Mouse (Mus musculus) kidney, embryonic 14.5 days (tissue): ENCODE results near the gene Ctf2. TPM values are rescaled to one million over a fixed set of nuclear protein-coding genes. Genes with fewer than 3 reads are reported as not detected.

Source experiments
- ATAC-seq: fragments of 200-750 bp; cut with Nextera tagmentation; 2 replicates; pipeline ENCODE4 v1.8.0; 2017; ENCODE audit warnings: moderate number of reproducible peaks, mild to moderate bottlenecking, moderate TSS enrichment, moderate library complexity; ENCODE audit not compliant: low FRiP score, low TSS enrichment
- H3K27ac ChIP-seq: fragments of 300-500 bp; sonication (generic); 2 replicates; pipeline ENCODE4 v1.5.1; 2014; ENCODE audit warnings: low read depth, mild to moderate bottlenecking, low read length, moderate library complexity, mixed read lengths
- H3K27me3 ChIP-seq: fragments of 300-500 bp; sonication (generic); 2 replicates; pipeline ENCODE4 v1.6.1; 2014; ENCODE audit warnings: mild to moderate bottlenecking, low read length; ENCODE audit not compliant: control insufficient read depth, insufficient read depth
- H3K36me3 ChIP-seq: fragments of 300-500 bp; sonication (generic); 2 replicates; pipeline ENCODE4 v1.6.1; 2014; ENCODE audit warnings: low read length, mixed read lengths; ENCODE audit not compliant: control insufficient read depth, insufficient read depth
- H3K4me1 ChIP-seq: fragments of 300-500 bp; sonication (generic); 2 replicates; pipeline ENCODE4 v1.6.1; 2014; ENCODE audit warnings: low read length, mixed read lengths; ENCODE audit not compliant: control insufficient read depth, insufficient read depth
- H3K4me2 ChIP-seq: fragments of 300-500 bp; sonication (generic); replicated peaks from 2 replicates; pipeline ENCODE4 v1.6.1; 2014; ENCODE audit warnings: low read depth, mild to moderate bottlenecking, low read length
- H3K4me3 ChIP-seq: fragments of 300-500 bp; sonication (generic); 2 replicates; pipeline ENCODE4 v1.5.1; 2014; ENCODE audit warnings: mild to moderate bottlenecking, low read length
- H3K9ac ChIP-seq: fragments of 300-500 bp; sonication (generic); 2 replicates; pipeline ENCODE4 v1.6.1; 2014; ENCODE audit warnings: low read depth, mild to moderate bottlenecking, low read length, moderate library complexity
- H3K9me3 ChIP-seq: fragments of 300-500 bp; sonication (generic); 2 replicates; pipeline ENCODE4 v1.6.1; 2016; ENCODE audit warnings: low read length; ENCODE audit not compliant: control insufficient read depth
- WGBS: fragments of 180-500 bp; shearing (Covaris S2); extraction: QIAGEN DNeasy Blood & Tissue Kit; methylation state at CpG from one replicate; pipeline ENCODE4 v1.1.7; 2014; 5-methylcytosine and 5-hydroxymethylcytosine counted together
- polyA plus RNA-seq: library from polyadenylated mRNA; unstranded; fragments of >200 nt; fragmentation: Nextera tagmentation; extraction: Ambion mirVana; gene quantifications from 2 replicates; pipeline ENCODE4 v1.2.1, GENCODE M21; 2014

The Ctf2 gene
- polyA plus RNA-seq, 1 experiment from 2014 or later: 0.55 TPM

DNA sequence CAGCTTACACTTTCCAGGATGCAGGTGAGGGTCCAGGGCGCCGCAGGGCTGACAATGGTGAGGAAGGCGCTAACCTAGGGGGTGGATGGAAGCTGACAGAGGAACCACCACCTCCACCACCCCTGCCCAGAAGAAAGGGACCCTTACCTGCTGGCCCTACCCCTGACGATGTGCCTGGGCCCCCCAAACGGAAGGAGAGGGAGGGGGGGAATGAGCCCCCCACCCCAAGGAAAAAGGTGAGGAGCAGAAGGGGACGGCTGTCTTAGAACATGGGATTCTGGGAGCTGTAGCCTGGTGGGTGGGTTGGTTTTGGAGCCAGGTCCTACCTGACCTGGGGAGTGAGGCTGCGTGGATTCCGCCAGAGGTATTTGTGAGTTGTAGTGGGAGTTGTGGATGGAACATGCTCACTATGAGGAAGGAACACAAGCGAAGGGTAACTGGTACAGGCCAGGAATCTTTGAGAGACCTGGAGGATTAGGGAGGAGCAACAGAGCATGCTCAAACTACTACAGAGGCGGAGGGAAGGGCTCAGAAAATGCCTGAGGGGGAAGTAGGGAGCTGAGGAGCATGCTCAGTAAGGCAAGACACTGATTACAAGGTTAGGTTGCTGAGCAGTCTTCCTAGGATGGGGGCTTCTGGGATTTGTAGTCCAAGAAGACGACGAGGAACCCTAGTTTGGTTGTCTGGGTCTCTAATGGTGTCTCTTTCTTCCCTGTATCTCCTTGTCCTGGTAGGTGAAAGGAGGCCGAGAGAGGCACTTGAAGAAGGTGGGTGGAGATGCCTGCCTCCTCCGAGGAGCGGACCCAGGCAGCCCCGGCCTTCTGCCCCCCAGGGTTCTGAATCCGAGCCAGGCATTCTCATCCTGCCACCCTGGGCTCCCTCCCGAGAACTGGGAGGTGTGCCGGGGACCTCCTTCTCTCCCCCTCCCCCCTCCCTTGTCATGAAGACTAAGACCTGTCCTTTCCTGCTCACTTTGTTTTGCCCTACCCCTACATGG lies 18.5 kb upstream of the Ctf2 start:
- peaks cover 75% of the 10 kb centered on the region for H3K36me3 ChIP-seq
- ATAC-seq: no peak
- H3K4me3 ChIP-seq: no peak overlapping the region
- no peak overlapping the region for H3K4me2 ChIP-seq
- no peak overlapping the region for H3K9ac ChIP-seq
- peaks cover 16% of the 10 kb centered on the region for H3K4me1 ChIP-seq
- WGBS: 89% methylated on average over 19 of the region's 19 CpGs
- H3K9me3 ChIP-seq: no peaks in the 10 kb centered on the region
- no peak overlapping the region for H3K27ac ChIP-seq
- H3K27me3 ChIP-seq: no peaks in the 10 kb centered on the region

GRCm38 (mm10) chr7:127748235-127748560 lies 16.2 kb upstream of the Ctf2 start:
- H3K36me3 ChIP-seq: peaks cover 53% of the 10 kb centered on the region
- H3K27me3 ChIP-seq: no peaks in the 10 kb centered on the region
- no peak for ATAC-seq
- no peak overlapping the region for H3K27ac ChIP-seq
- peak overlapping the region; percentile 37; the same call in 1 of the 2 replicates for H3K9ac ChIP-seq
- H3K4me3 ChIP-seq: peak overlapping the region; percentile 91
- H3K9me3 ChIP-seq: no peaks in the 10 kb centered on the region
- peaks cover 15% of the 10 kb centered on the region for H3K4me1 ChIP-seq
- WGBS: 92% methylated on average over 28 of the region's 28 CpGs
- H3K4me2 ChIP-seq: peak overlapping the region; percentile 73

DNA sequence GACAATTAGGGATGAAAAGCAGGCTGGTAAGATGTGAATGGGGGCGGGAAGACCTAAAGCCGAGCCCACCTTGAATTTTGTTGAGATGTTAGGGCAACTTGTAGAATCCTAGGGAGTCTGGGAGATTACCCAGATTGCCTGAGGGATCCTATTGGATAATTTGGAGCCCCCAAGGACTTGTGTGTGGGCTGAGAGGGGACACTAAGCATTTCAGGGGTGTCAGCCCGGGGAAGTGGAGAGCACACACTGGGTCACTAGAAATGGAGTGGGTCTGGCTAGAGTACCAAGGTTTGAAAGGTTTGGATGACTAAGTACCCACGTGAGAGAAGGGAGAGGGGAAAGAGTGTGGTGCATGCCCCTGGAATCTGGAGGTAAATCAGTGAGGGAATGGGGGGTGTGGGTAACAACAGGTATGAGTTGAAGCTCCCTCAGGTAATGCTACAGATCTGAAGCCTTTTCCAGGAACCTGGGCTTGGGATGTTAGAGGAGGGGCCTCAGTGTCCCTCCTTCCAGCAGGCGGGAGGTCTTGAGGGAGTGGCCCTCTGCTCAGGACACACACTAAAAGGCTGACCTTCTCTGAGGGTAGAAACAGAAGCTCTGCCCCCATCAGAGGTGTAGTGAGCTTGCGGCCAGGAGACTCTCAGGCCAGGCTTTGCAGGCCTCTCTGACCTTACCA lies 15.7 kb upstream of the Ctf2 start:
- WGBS: 26% methylated on average over 6 of the region's 6 CpGs
- Histone ChIP-seq H3K36me3 (peaks cover 48% of the 10 kb centered on the region), H3K27me3 (no peaks in the 10 kb centered on the region), H3K4me2 (peak overlapping the region; percentile 73), H3K9me3 (no peaks in the 10 kb centered on the region), H3K4me3 (peak overlapping the region; percentile 91), H3K27ac (peak overlapping the region; percentile 97), H3K9ac (peak overlapping the region; percentile 92), H3K4me1 (peaks cover 11% of the 10 kb centered on the region)
- ATAC-seq: no peak

- Histone ChIP-seq H3K4me2 (peak overlapping the region; percentile 73), H3K27ac (peak overlapping the region; percentile 97), H3K9me3 (no peaks in the 10 kb centered on the region), H3K4me3 (peak overlapping the region; percentile 91), H3K27me3 (no peaks in the 10 kb centered on the region), H3K36me3 (peaks cover 39% of the 10 kb centered on the region), H3K9ac (peak overlapping the region; percentile 92), H3K4me1 (peaks cover 8% of the 10 kb centered on the region)
- under 1% methylated on average over 37 of the region's 62 CpGs for WGBS
- ATAC-seq: peak; percentile 24
Observed at GRCm38 (mm10) chr7:127746494-127747491, 14.8 kb upstream of the Ctf2 start.

DNA sequence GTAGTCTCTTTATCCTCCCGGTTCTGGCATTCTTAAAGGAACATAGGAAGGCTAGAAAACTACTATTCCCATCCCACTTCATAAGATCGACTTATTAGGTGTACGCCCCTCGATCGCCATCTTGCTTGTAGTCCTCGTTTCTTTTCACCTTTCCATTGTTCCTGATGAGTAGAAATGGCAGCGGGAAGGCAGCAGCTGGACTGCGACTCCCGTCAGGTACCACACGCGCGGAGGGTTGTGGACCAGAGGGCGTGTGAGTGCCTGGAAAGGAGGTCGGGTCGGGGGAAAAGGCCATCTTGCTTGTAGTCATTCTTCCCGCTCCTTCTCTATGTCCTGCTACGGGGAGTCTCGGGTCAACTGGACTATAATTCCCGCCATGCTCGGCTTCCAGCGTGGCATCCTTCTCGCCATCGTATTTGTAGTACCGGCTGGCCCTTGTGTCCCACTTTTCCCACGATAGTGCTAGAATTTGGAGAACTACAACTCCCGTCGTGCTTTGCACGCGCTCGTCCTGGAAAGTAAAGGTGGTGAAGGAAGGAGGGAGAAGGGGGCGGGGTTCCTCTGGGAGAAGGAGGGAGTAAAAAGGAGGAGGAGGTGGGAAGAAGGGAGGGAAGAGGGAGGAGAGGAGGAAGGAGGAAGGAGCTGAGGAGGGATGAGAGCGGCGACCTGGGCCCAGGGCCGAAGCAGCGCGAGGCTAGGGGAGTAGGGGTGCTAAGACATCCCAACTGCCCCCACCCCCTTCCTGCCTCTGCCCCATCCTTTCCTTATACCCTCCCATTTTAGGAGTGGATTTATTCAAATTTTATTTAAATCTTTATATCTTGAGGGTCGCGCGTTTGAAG lies 13.9 kb upstream of the Ctf2 start:
- Histone ChIP-seq H3K4me1 (peaks cover 8% of the 10 kb centered on the region), H3K36me3 (peaks cover 30% of the 10 kb centered on the region), H3K4me3 (peak overlapping the region; percentile 91), H3K9me3 (no peaks in the 10 kb centered on the region), H3K9ac (peak overlapping the region; percentile 92), H3K27me3 (no peaks in the 10 kb centered on the region), H3K4me2 (peak overlapping the region; percentile 73), H3K27ac (peak overlapping the region; percentile 97)
- peak; percentile 87 for ATAC-seq
- WGBS: under 1% methylated on average over 36 of the region's 39 CpGs

DNA sequence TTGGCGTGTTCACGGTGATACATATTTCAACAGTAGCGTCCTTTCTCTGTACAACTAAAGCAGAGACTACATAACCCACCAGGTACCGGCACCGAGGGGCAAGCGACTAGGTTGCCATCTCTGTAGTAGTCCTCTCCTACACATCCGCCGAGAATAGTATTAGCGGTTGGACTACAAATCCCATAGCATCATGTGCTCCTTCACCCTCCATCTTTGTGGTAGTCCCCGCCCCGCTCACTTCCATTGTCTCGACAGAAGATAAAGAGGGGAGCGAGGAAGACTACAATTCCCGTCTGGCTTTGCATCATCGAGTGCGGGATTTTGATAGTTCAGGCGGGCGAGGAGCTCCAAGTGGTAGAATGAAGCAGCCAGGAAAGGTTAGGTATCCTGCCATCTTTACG lies 13.3 kb upstream of the Ctf2 start:
- Histone ChIP-seq H3K4me3 (peak overlapping the region; percentile 91), H3K27me3 (no peaks in the 10 kb centered on the region), H3K4me1 (peaks cover 8% of the 10 kb centered on the region), H3K9me3 (no peaks in the 10 kb centered on the region), H3K4me2 (peak overlapping the region; percentile 73), H3K9ac (peak overlapping the region; percentile 92), H3K27ac (peak overlapping the region; percentile 97), H3K36me3 (peaks cover 23% of the 10 kb centered on the region)
- ATAC-seq: peak; percentile 80
- 0% methylated on average over 19 of the region's 19 CpGs for WGBS

GRCm38 (mm10) chr7:127744366-127745045 lies 12.5 kb upstream of the Ctf2 start, which contains the start of gene Fbxl19:
Fbxl19 (plus strand) TSS chr7:127744543.
- Histone ChIP-seq H3K9ac (peak within 1 kb of the TSS; percentile 92), H3K4me2 (peak within 1 kb of the TSS; percentile 73), H3K4me3 (peak within 1 kb of the TSS; percentile 91), H3K27ac (peak within 1 kb of the TSS; percentile 97), H3K4me1 (peaks cover 8% of the 10 kb centered on the region), H3K27me3 (no peaks in the 10 kb centered on the region), H3K9me3 (no peaks in the 10 kb centered on the region), H3K36me3 (peaks cover 16% of the 10 kb centered on the region)
- no peak for ATAC-seq
- under 1% methylated on average over 26 of the region's 26 CpGs for WGBS
